Mouse (Mus musculus) embryonic facial prominence, embryonic 11.5 days (tissue): ENCODE results near the gene Ppara. TPM values are rescaled to one million over a fixed set of nuclear protein-coding genes. Genes with fewer than 3 reads are reported as not detected.

Source experiments
- ATAC-seq: fragments of 200-750 bp; cut with Nextera tagmentation; replicated peaks from 2 replicates; pipeline ENCODE4 v1.8.0; 2017; ENCODE audit warnings: low read depth; ENCODE audit not compliant: insufficient number of reproducible peaks, low FRiP score, low TSS enrichment
- DNase-seq: peaks from one replicate; pipeline ENCODE4 v3.0.0-alpha.2; 2015; ENCODE audit warnings: low spot score
- H3K27ac ChIP-seq: fragments of 300-500 bp; sonication (generic); replicated peaks from 2 replicates; pipeline ENCODE4 v1.5.1; 2014; ENCODE audit warnings: mild to moderate bottlenecking, low read depth, low read length, control low read depth
- H3K27me3 ChIP-seq: fragments of 300-500 bp; sonication (generic); 2 replicates; pipeline ENCODE4 v1.6.1; 2014; ENCODE audit warnings: mild to moderate bottlenecking, low read length, moderate library complexity, mixed read lengths; ENCODE audit not compliant: control insufficient read depth, insufficient read depth
- H3K36me3 ChIP-seq: fragments of 300-500 bp; sonication (generic); replicated peaks from 2 replicates; pipeline ENCODE4 v1.6.1; 2014; ENCODE audit warnings: low read depth, mild to moderate bottlenecking, low read length, moderate library complexity, mixed read lengths; ENCODE audit not compliant: control insufficient read depth, insufficient read depth
- H3K4me1 ChIP-seq: fragments of 300-500 bp; sonication (generic); 2 replicates; pipeline ENCODE4 v1.6.1; 2014; ENCODE audit warnings: low read length, mixed read lengths; ENCODE audit not compliant: control insufficient read depth, insufficient read depth
- H3K4me2 ChIP-seq: fragments of 300-500 bp; sonication (generic); 2 replicates; pipeline ENCODE4 v1.6.1; 2014; ENCODE audit warnings: low read depth, mild to moderate bottlenecking, control low read depth, low read length, moderate library complexity
- H3K4me3 ChIP-seq: fragments of 300-500 bp; sonication (generic); 2 replicates; pipeline ENCODE4 v1.5.1; 2014; ENCODE audit warnings: low read depth, low read length, control low read depth
- H3K9ac ChIP-seq: fragments of 300-500 bp; sonication (generic); replicated peaks from 2 replicates; pipeline ENCODE4 v1.6.1; 2014; ENCODE audit warnings: mild to moderate bottlenecking, control low read depth, low read length
- H3K9me3 ChIP-seq: fragments of 300-500 bp; sonication (generic); replicated peaks from 2 replicates; pipeline ENCODE4 v1.6.1; 2016; ENCODE audit warnings: mild to moderate bottlenecking, low read length, inconsistent platforms, mixed read lengths; ENCODE audit not compliant: control insufficient read depth
- WGBS: fragments of 180-500 bp; shearing (Covaris S2); extraction: QIAGEN DNeasy Blood & Tissue Kit; methylation state at CpG from one replicate; pipeline ENCODE4 v1.1.7; 2014; 5-methylcytosine and 5-hydroxymethylcytosine counted together
- polyA plus RNA-seq: library from polyadenylated mRNA; unstranded; fragments of >200 nt; fragmentation: Nextera tagmentation; extraction: Ambion mirVana; gene quantifications from 2 replicates; pipeline ENCODE4 v1.2.1, GENCODE M21; 2014

Ppara gene
- polyA plus RNA-seq, 1 experiment from 2014 or later = 0.28 TPM

DNA sequence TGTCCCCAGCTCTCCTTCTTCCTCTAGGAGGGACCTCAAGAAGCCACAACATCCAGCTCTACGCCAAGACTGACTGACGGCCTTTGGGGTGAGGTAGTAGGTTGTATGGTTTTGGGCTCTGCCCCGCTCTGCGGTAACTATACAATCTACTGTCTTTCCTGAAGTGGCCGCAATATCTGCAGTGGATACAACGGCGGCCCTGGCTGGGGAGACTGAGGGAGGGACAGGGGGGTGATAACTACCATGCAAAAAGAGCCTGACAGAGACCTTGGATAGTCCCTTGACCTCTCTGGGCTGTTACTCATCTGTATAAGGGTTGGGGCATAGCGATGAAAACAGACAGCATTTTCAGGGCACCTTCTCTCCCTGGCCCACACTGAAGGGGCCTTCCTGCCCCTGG lies 28.3 kb upstream of the Ppara start:
- ATAC-seq (no peak), DNase-seq (no peak)
- Histone ChIP-seq H3K4me1 (no peaks in the 10 kb centered on the region), H3K9me3 (no peaks in the 10 kb centered on the region), H3K4me2 (no peak overlapping the region), H3K36me3 (no peaks in the 10 kb centered on the region), H3K27me3 (no peaks in the 10 kb centered on the region), H3K4me3 (no peak overlapping the region), H3K9ac (no peak overlapping the region), H3K27ac (no peak overlapping the region)
- 90% methylated on average over 8 of the region's 8 CpGs for WGBS

GRCm38 (mm10) chr15:85707017-85707416 lies 27.8 kb upstream of the Ppara start:
- H3K27me3 ChIP-seq = no peaks in the 10 kb centered on the region
- DNase-seq = no peak
- no peak for ATAC-seq
- H3K27ac ChIP-seq = no peak overlapping the region
- no peak overlapping the region for H3K9ac ChIP-seq
- 90% methylated on average over 11 of the region's 11 CpGs for WGBS
- H3K4me1 ChIP-seq = no peaks in the 10 kb centered on the region
- H3K36me3 ChIP-seq = no peaks in the 10 kb centered on the region
- no peaks in the 10 kb centered on the region for H3K9me3 ChIP-seq
- H3K4me2 ChIP-seq = no peak overlapping the region
- H3K4me3 ChIP-seq = no peak overlapping the region

- Histone ChIP-seq H3K4me2 (no peak overlapping the region), H3K27me3 (no peaks in the 10 kb centered on the region), H3K27ac (no peak overlapping the region), H3K36me3 (no peaks in the 10 kb centered on the region), H3K4me1 (no peaks in the 10 kb centered on the region), H3K9ac (no peak overlapping the region), H3K4me3 (no peak overlapping the region), H3K9me3 (no peaks in the 10 kb centered on the region)
- 84% methylated on average over 7 of the region's 7 CpGs for WGBS
- ATAC-seq = no peak
- DNase-seq = no peak
Observed at GRCm38 (mm10) chr15:85707458-85708030, 27.2 kb upstream of the Ppara start.

DNA sequence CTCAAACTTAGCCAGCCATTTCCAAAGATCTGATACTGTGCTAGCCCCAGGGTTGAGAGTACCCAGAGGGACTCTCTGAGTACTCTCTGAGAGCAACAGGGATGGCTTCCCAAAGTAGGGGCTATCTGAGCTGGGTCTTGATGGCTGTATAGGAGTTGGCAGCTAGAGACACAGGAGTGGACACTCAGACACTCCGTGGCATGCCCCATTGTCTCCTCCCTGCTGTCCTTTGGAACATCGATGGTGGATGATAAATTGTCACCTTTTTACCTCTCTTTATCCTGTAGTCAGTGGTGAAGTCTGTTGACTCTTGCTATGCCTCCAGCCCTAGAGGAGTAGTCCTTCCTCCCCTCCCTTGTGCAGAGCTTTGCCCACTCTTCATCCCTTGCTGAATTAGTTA lies 26.6 kb upstream of the Ppara start:
- Histone ChIP-seq H3K4me1 (no peaks in the 10 kb centered on the region), H3K27me3 (no peaks in the 10 kb centered on the region), H3K9me3 (no peaks in the 10 kb centered on the region), H3K27ac (no peak overlapping the region), H3K4me3 (no peak overlapping the region), H3K4me2 (no peak overlapping the region), H3K36me3 (no peaks in the 10 kb centered on the region), H3K9ac (no peak overlapping the region)
- 89% methylated on average over 2 of the region's 2 CpGs for WGBS
- ATAC-seq = no peak
- no peak for DNase-seq

DNA sequence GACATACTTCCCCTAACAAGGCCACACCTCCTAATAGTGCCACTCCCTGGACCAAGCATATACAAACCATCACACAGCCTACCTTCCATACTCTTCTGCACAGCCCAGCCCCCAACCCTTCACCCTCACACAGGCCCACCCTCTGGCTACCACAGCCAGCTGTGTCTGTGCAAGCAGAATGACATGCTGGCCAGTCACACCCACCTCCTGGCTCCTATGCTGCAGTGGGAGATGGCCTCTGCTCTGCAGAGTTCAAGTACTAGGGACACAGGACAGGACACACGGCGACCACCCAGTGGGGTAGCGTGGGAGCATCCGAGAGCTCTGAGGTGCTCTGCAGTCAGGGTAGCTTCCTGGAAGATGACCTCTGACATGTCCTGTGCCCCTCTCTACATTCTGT lies 25.9 kb upstream of the Ppara start:
- Histone ChIP-seq H3K9me3 (no peaks in the 10 kb centered on the region), H3K4me3 (no peak overlapping the region), H3K4me1 (no peaks in the 10 kb centered on the region), H3K27ac (no peak overlapping the region), H3K36me3 (no peaks in the 10 kb centered on the region), H3K9ac (no peak overlapping the region), H3K27me3 (no peaks in the 10 kb centered on the region), H3K4me2 (no peak overlapping the region)
- no peak for DNase-seq
- 0 out of 2 replicates have a peak, but pooled peaks have one; percentile 3 for ATAC-seq
- WGBS = 87% methylated on average over 4 of the region's 4 CpGs

- no peaks in the 10 kb centered on the region for H3K36me3 ChIP-seq
- no peaks in the 10 kb centered on the region for H3K4me1 ChIP-seq
- no peak overlapping the region for H3K4me3 ChIP-seq
- 0 out of 2 replicates have a peak, but pooled peaks have one; percentile 8 for ATAC-seq
- H3K27ac ChIP-seq = no peak overlapping the region
- H3K9me3 ChIP-seq = no peaks in the 10 kb centered on the region
- no peaks in the 10 kb centered on the region for H3K27me3 ChIP-seq
- H3K4me2 ChIP-seq = no peak overlapping the region
- peak; percentile 75 for DNase-seq
- no peak overlapping the region for H3K9ac ChIP-seq
- WGBS = 41% methylated on average over 10 of the region's 10 CpGs
Observed at GRCm38 (mm10) chr15:85709268-85709973, 25.4 kb upstream of the Ppara start.

- 0 out of 2 replicates have a peak, but pooled peaks have one; percentile 21 for ATAC-seq
- 0% methylated on average over 8 of the region's 8 CpGs for WGBS
- peak; percentile 79 for DNase-seq
- Histone ChIP-seq H3K4me2 (no peak overlapping the region), H3K4me3 (no peak overlapping the region), H3K36me3 (no peaks in the 10 kb centered on the region), H3K9me3 (no peaks in the 10 kb centered on the region), H3K27ac (no peak overlapping the region), H3K27me3 (no peaks in the 10 kb centered on the region), H3K9ac (no peak overlapping the region), H3K4me1 (no peaks in the 10 kb centered on the region)
Observed at GRCm38 (mm10) chr15:85710179-85710578, 24.6 kb upstream of the Ppara start.
